Mouse (Mus musculus): ENCODE data around the gene Mgat4d. TPM values are rescaled to one million over a fixed set of nuclear protein-coding genes. Genes with fewer than 3 reads are reported as not detected.

Mgat4d gene
- total RNA-seq, 2 experiments from 2014 or later = not detected

Other genes starting within 250 kb of the Mgat4d start
- gene Tbc1d9, start 183.1 kb upstream of the Mgat4d start, total RNA-seq (2021) = 1 to 10 TPM; 4.5 to 5.2 TPM
- under 1 TPM in 1 of 2 experiments, not detected in 1; 0.31 TPM for gene Gm10645, start 182.3 kb upstream of the Mgat4d start, total RNA-seq (2021)
- 100 to 1,000 TPM; 110 to 572 TPM for gene Ucp1, start 58.1 kb upstream of the Mgat4d start, total RNA-seq (2021)
- gene Elmod2, start 16.0 kb upstream of the Mgat4d start, total RNA-seq (2021) = 1 to 10 TPM; 9.5 to 9.7 TPM
- gene Clgn, start 41.4 kb downstream of the Mgat4d start, total RNA-seq (2021) = not detected
- gene Scoc, start 109.9 kb downstream of the Mgat4d start, total RNA-seq (2021) = 10 to 100 TPM; 39.3 to 48.2 TPM
- gene Olfr370, start 187.3 kb downstream of the Mgat4d start, total RNA-seq (2021) = not detected
- gene Ndufb7, start 218.2 kb downstream of the Mgat4d start, total RNA-seq (2021) = 100 to 1,000 TPM; 597 to 620 TPM

Measured in heart, postnatal 10 days (tissue).